Mouse (Mus musculus) mouse trophoblast stem cell (cell line): ENCODE measurements at regions not wholly inside any gene's neighbourhood (a gene's known extent, or its start where the extent isn't known, plus 50 kb on each side); places are given as distances from the start of the nearest gene placed in this dataset.

Experiments
- in situ Hi-C, 2 experiments: fragments of 300-500 bp; cut with MseI, MboI; formaldehyde crosslinking; loops; 2 replicates in 1 of 2; 3 replicates in 1 of 2; pipeline ENCODE4 v1.15.1; 2025

- in situ Hi-C loops, result no loop called here
Observed at GRCm38 (mm10) chr16:44674198-44674597, 49.9 kb upstream of the Nepro start.

- in situ Hi-C loops, result no loop called here
Observed at GRCm38 (mm10) chr16:44672422-44672819, 51.7 kb upstream of the Nepro start.

- in situ Hi-C loops, result no loop called here
Observed at GRCm38 (mm10) chr16:44671551-44672421, 52.3 kb upstream of the Nepro start.

GRCm38 (mm10) chr16:44668061-44668460 lies 56.0 kb upstream of the Nepro start:
- in situ Hi-C loops, result no loop called here

- in situ Hi-C loops, result no loop called here
Observed at GRCm38 (mm10) chr16:44667118-44667517, 57.0 kb upstream of the Nepro start.

GRCm38 (mm10) chr16:44666431-44666997 lies 57.6 kb upstream of the Nepro start:
- in situ Hi-C loops, result no loop called here

GRCm38 (mm10) chr16:44665491-44665931 lies 58.6 kb upstream of the Nepro start:
- in situ Hi-C loops, result no loop called here

GRCm38 (mm10) chr16:44662966-44663600 lies 61.0 kb upstream of the Nepro start:
- in situ Hi-C loops, result no loop called here

- in situ Hi-C loops, result no loop called here
Observed at GRCm38 (mm10) chr16:44660996-44661876, 62.9 kb upstream of the Nepro start.

GRCm38 (mm10) chr16:44658306-44658705 lies 65.8 kb upstream of the Nepro start:
- in situ Hi-C loops, result no loop called here

- in situ Hi-C loops, result no loop called here
Observed at GRCm38 (mm10) chr16:44656181-44656580, 67.9 kb upstream of the Nepro start.

GRCm38 (mm10) chr16:44655306-44655705 lies 68.8 kb upstream of the Nepro start:
- in situ Hi-C loops, result no loop called here

GRCm38 (mm10) chr16:44648547-44649223 lies 75.4 kb upstream of the Nepro start:
- in situ Hi-C loops, result loop anchor here in 1 of 2 experiments (10.0 kb wide), 1 partner anchor 164 kb away; no protein-coding TSS in a partner anchor

- in situ Hi-C loops, result loop anchor here in 1 of 2 experiments (10.0 kb wide), 1 partner anchor 159 kb away; no protein-coding TSS in a partner anchor
Observed at GRCm38 (mm10) chr16:44643992-44644391, 80.1 kb upstream of the Nepro start.

GRCm38 (mm10) chr16:44637100-44637499 lies 78.4 kb upstream of the Boc start:
- in situ Hi-C loops, result no loop called here

- in situ Hi-C loops, result no loop called here
Observed at GRCm38 (mm10) chr16:44634486-44634885, 75.8 kb upstream of the Boc start.

- in situ Hi-C loops, result no loop called here
Observed at GRCm38 (mm10) chr16:44633059-44633667, 74.5 kb upstream of the Boc start.

GRCm38 (mm10) chr16:44632330-44633058 lies 73.8 kb upstream of the Boc start:
- in situ Hi-C loops, result no loop called here

- in situ Hi-C loops, result no loop called here
Observed at GRCm38 (mm10) chr16:44631357-44632053, 72.8 kb upstream of the Boc start.
